In the genomic region with DNA sequence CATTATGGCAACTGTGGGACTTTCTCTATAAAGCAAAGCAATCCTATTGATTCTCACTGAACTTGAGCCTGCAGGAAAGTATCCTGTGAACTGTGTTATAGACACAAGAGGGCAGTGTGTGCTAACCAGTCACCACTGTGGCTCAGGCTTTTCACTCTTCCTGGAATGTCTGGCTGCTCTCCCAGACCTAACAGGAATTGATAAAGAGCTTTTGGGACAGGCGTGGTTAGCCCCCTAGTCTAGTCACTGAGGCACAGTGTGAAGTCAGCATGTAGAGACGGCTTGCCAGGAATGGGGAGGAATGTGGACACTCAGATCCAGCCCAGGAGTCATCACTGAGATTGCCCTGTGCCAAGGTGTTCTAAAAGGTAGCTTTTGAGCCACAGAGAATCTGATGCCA, we compare ENCODE assay signal across 8 mouse cellular contexts. TPM values are rescaled to one million over a fixed set of nuclear protein-coding genes. Genes with fewer than 3 reads are reported as not detected.
DNase-seq lines count a peak whose midpoint lies in the region; ATAC-seq and TF ChIP-seq lines count a peak whose summit lies in the region.

No protein-coding gene starts in this region.

- no peaks in the 10 kb centered on the region for H3K36me3 ChIP-seq in lung, embryonic 14.5 days (ENCODE audit: insufficient read depth)

- H3K9me3 ChIP-seq in lung, embryonic 14.5 days (ENCODE audit: low read depth, low read length) = no peaks in the 10 kb centered on the region

- H3K4me2 ChIP-seq in lung, embryonic 14.5 days = no peak overlapping the region

- no peak for TF ChIP-seq POLR2A in cerebellum, adult 2 months (IDR thresholded peaks at IDR 0.05; ENCODE audit: borderline replicate concordance, insufficient read depth, low read length)

- no peaks in the 10 kb centered on the region for H3K27me3 ChIP-seq in cerebellum, adult 2 months (ENCODE audit: control insufficient read depth, insufficient read depth, low read length)
- H3K27me3 ChIP-seq in lung, embryonic 14.5 days (ENCODE audit: insufficient read depth, low read length) = no peaks in the 10 kb centered on the region

- 0% methylated on average over 2 of the region's 2 CpGs for WGBS in cerebellum, adult 2 months
- 0% methylated on average over 2 of the region's 2 CpGs for WGBS in lung, embryonic 14.5 days

- no peak overlapping the region for H3K4me3 ChIP-seq in cerebellum, adult 2 months (replicated peaks; ENCODE audit: insufficient read depth, low read depth, low read length)
- no peak overlapping the region for H3K4me3 ChIP-seq in lung, embryonic 14.5 days (ENCODE audit: low read depth, low read length)

- H3K27ac ChIP-seq in cerebellum, adult 2 months (ENCODE audit: insufficient read depth, low read length) = no peak overlapping the region
- H3K27ac ChIP-seq in lung, embryonic 14.5 days (ENCODE audit: low read depth) = no peak overlapping the region

- no peak overlapping the region for H3K9ac ChIP-seq in lung, embryonic 14.5 days

- H3K4me1 ChIP-seq in cerebellum, adult 2 months (ENCODE audit: control insufficient read depth, insufficient read depth, low read length) = no peaks in the 10 kb centered on the region
- H3K4me1 ChIP-seq in lung, embryonic 14.5 days (ENCODE audit: insufficient read depth) = peaks cover 6% of the 10 kb centered on the region; the same call in 1 of the 2 replicates

- ATAC-seq in lung, embryonic 14.5 days (ENCODE audit: insufficient read depth) = peak; percentile 96
- ATAC-seq in erythroid progenitor cell, adult 5-6 weeks (replicated peaks; ENCODE audit: low FRiP score, poor library complexity, severe bottlenecking) = no peak

- peak; percentile 66 for DNase-seq in R1 (ENCODE audit: low read depth, low spot score)
- DNase-seq in cerebellum, adult 2 months = peak; percentile 45 to 61
- peak; percentile 69 for DNase-seq in forelimb bud, embryonic 11.5 days (ENCODE audit: low read depth, low spot score)
- peak; percentile 84 for DNase-seq in heart, postnatal 4 days
- DNase-seq in layer of hippocampus, adult 18-20 months (ENCODE audit: low spot score in 2 of 2) = peak; percentile 63 to 87
- peak; percentile 95 for DNase-seq in lung, embryonic 14.5 days
- DNase-seq in ovary, postnatal 14 days (ENCODE audit: low spot score) = peak; percentile 57

- peak; percentile 80 for TF ChIP-seq CTCF in cerebellum, adult 2 months (IDR thresholded peaks at IDR 0.05; ENCODE audit: borderline replicate concordance, insufficient read depth, low read depth, low read length)
- TF ChIP-seq CTCF in lung, embryonic 14.5 days (IDR thresholded peaks at IDR 0.05; ENCODE audit: low read depth) = peak; percentile 86

RNA-seq across cellular contexts. Expression of gene Gm47791, which starts 16.4 kb away (rescaled TPM):
- polyA plus RNA-seq in cerebellum, adult 2 months (2012; rRNA removed) = not detected in 2 replicates
- not detected for total RNA-seq in heart, postnatal 4 days (2021)
- total RNA-seq in layer of hippocampus, adult 18-20 months (2021) = not detected
- polyA plus RNA-seq in lung, embryonic 14.5 days (2014; fragmentation: Nextera tagmentation; extraction: Ambion mirVana) = not detected in 2 replicates
- not detected in 2 replicates for total RNA-seq in erythroid progenitor cell, adult 5-6 weeks (2015; ENCODE audit: low replicate concordance)
- not detected in 2 replicates for total RNA-seq in erythroid progenitor cell, adult 5-6 weeks (2017; ENCODE audit: low replicate concordance)

RNA-seq across cellular contexts. Expression of gene Tm4sf20, which starts 19.2 kb away (rescaled TPM):
- not detected in 2 replicates for polyA plus RNA-seq in cerebellum, adult 2 months (2012; rRNA removed)
- total RNA-seq in heart, postnatal 4 days (2021) = not detected
- not detected for total RNA-seq in layer of hippocampus, adult 18-20 months (2021)
- polyA plus RNA-seq in lung, embryonic 14.5 days (2014; fragmentation: Nextera tagmentation; extraction: Ambion mirVana) = not detected in 2 replicates
- not detected in 2 replicates for total RNA-seq in erythroid progenitor cell, adult 5-6 weeks (2015; ENCODE audit: low replicate concordance)
- not detected in 2 replicates for total RNA-seq in erythroid progenitor cell, adult 5-6 weeks (2017; ENCODE audit: low replicate concordance)

RNA-seq across cellular contexts. Expression of gene Agfg1, which starts 51.9 kb away (rescaled TPM):
- 43.1 and 47.2 TPM in 2 replicates for polyA plus RNA-seq in cerebellum, adult 2 months (2012; rRNA removed)
- 10 to 100 TPM; 48.5 to 50.8 TPM for total RNA-seq in heart, postnatal 4 days (2021)
- 10 to 100 TPM; 69.3 to 74.0 TPM for total RNA-seq in layer of hippocampus, adult 18-20 months (2021)
- polyA plus RNA-seq in lung, embryonic 14.5 days (2014; fragmentation: Nextera tagmentation; extraction: Ambion mirVana) = 47.8 and 48.4 TPM in 2 replicates
- total RNA-seq in erythroid progenitor cell, adult 5-6 weeks (2015; ENCODE audit: low replicate concordance) = 24.9 and 33.5 TPM in 2 replicates
- total RNA-seq in erythroid progenitor cell, adult 5-6 weeks (2017; ENCODE audit: low replicate concordance) = 24.1 and 25.6 TPM in 2 replicates
